Mouse (Mus musculus) gastrocnemius, adult 2 months (tissue): ENCODE measurements at regions not wholly inside any gene's neighbourhood (a gene's known extent, or its start where the extent isn't known, plus 50 kb on each side); places are given as distances from the start of the nearest gene placed in this dataset.

Source experiments
- DNase-seq: peaks from one replicate; pipeline ENCODE4 v3.0.0; 2022
- H3K27ac ChIP-seq: fragments of 200-600 bp; 2 replicates; pipeline ENCODE4 v1.8.1; 2022; ENCODE audit warnings: mild to moderate bottlenecking
- H3K4me3 ChIP-seq: fragments of 200-600 bp; 2 replicates; pipeline ENCODE4 v1.8.1; 2022; ENCODE audit warnings: mild to moderate bottlenecking, moderate library complexity
- CTCF ChIP-seq: fragments of 200-600 bp; IDR thresholded peaks from 2 replicates; pipeline ENCODE4 v1.8.1; 2022; ENCODE audit warnings: antibody characterized with exemption, mild to moderate bottlenecking, moderate library complexity
- intact Hi-C: fragments of 180-260 bp; cut with DNase I; formaldehyde crosslinking; loops from one replicate; pipeline ENCODE4 v1.15.1; 2025

DNA sequence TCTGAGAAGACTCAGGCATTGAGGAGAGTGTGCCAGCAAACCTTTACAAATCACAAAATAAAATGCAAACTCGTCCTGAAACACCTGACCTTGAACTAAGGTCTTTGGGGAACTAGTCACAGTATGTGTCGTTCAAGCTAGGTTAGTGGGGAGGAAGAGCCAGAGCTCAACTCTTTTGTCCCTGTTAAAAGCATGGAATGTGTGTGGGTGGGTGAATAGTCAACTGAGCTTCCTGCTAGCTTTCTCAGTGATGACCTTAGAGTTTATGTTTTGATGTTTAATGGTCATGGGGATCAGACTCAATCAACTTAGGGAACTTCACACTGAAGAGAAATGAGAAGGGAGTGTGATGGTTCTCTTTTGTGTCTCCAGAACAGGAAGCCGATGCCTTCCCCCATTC lies 172.7 kb upstream of the Sox9 start:
- no peak overlapping the region for H3K27ac ChIP-seq
- no peak for DNase-seq
- TF ChIP-seq CTCF: no peak
- no peak overlapping the region for H3K4me3 ChIP-seq
- intact Hi-C loops: no loop called here

DNA sequence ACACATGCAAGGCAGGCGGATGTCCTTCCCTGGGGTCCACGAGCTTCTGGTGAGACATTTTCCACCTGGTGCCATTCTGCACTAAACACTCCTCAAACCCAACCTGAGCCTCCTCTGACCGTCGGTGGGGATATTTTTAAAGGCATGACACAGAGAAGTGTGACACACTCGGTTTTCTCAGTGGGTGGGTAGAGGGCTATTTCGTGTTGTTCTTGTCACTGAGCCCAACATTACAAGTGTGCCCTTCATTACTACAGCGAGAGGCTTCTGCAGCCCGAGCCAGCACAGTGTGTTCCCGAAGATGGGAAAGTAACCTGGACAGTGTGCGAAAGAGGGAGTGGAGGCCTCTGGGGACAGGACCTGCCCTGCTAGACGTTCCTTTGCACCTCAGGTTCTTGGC lies 171.0 kb upstream of the Sox9 start:
- intact Hi-C loops: no loop called here

DNA sequence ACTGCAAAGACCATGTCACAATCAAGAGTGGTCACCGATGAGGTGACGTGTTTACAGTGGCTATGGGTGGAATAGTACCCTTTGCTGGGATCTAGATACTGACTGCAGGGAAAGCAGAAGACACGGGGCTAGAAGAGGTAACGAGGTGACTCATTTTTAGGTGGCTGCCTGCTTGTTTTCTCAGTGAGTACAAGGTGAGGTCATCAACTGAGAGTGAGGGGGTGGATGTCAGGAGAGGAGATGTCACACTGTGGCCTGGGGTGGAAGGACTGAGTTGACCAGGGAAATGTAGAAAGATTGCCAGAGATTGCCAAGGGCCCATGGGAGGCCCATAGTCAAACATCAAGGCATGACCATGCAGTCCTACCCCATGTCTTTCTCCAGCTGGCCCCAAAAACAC lies 166.4 kb upstream of the Sox9 start:
- no peak for TF ChIP-seq CTCF
- no peak for DNase-seq
- H3K4me3 ChIP-seq: no peak overlapping the region
- H3K27ac ChIP-seq: no peak overlapping the region
- intact Hi-C loops: no loop called here

More for the DNA sequence above, 171.0 kb upstream of the Sox9 start:
- TF ChIP-seq CTCF: no peak
- Histone ChIP-seq H3K27ac (no peak overlapping the region), H3K4me3 (no peak overlapping the region)
- no peak for DNase-seq

DNA sequence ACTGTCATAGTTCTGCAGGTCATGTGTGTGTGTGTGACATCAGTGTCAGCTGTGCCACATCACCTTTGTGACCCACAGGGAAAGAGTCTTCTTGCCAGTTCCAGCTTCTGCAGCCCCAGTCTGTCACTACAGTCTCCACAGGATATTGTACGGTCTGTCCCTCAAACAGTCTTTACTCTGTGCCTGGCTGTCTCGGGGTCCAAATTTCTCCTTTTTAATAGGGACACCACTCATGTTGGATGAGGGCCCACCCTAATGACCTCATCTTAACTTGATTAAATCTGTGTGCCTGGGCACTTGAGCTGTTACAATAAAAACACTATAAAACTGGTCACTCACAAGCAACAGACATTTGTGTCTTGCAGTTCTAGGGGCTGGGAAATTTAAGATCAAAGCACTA lies 165.1 kb upstream of the Sox9 start:
- no peak for DNase-seq
- Histone ChIP-seq H3K27ac (no peak overlapping the region), H3K4me3 (no peak overlapping the region)
- intact Hi-C loops: no loop called here
- no peak for TF ChIP-seq CTCF

- H3K27ac ChIP-seq: peak overlapping the region; percentile 66
- H3K4me3 ChIP-seq: peak overlapping the region; percentile 61
Observed at GRCm38 (mm10) chr11:112620916-112621315, 161.1 kb upstream of the Sox9 start.

DNA sequence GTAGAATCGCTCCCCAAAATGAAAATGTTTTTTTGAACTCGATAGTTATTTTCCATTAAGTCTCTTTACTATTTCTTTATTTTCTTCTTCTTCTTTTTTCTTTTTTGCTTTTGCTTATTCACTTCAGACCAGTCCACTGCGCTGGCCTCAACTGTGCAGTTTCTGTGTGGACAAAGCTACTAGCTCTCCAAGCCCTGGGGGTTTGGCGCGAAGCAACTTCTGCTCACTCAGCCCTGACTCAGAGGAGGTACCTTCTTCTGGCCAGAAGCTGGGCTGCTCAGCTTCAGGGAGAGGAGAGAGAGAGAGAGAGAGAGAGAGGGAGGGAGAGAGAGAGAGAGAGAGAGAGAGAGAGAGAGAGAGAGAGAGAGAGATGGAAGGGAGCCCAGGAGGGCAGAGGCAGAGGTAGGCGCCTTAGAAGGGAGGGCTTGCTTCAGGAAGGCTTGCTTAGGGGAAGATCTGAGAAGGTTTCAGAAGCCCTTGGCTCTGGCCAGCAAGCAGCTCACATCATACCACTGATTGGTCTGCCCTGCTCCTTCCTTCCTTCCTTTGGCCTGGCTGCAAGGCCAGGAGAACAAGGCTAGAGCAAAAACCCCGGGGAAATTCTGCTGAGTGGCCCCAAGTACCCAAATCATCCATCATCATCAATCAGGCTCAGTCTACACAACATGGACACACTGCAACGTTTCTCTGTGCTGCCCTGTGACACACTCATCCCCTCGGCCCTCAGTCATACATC lies 160.5 kb upstream of the Sox9 start:
- Histone ChIP-seq H3K27ac (peak overlapping the region; percentile 66), H3K4me3 (peak overlapping the region; percentile 61)
- no peak for TF ChIP-seq CTCF
- peak; percentile 53 for DNase-seq
- intact Hi-C loops: no loop called here

More at GRCm38 (mm10) chr11:112620916-112621315, 161.1 kb upstream of the Sox9 start:
- no peak for TF ChIP-seq CTCF
- peak; percentile 84 for DNase-seq
- intact Hi-C loops: no loop called here

DNA sequence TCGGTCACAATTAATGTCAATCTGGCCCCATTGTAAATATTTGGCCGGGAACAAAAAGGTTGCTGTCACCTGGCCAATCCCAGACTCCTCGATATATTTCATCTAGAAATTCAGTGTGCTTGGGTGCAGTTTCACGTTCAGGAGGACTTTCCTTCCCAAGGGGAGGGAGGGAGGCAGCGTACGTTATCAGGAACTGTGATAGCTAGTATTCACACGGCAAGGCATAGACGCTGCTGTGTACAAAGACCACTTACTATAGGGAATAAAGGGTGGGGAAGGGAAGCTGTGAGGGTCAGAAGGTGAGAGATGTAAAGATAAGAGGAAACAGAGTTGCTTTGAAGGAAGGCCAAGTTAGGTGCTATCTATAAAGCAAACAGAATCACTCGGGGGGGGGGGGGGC lies 132.7 kb upstream of the Sox9 start:
- Histone ChIP-seq H3K27ac (no peak overlapping the region), H3K4me3 (no peak overlapping the region)
- intact Hi-C loops: no loop called here
- TF ChIP-seq CTCF: no peak
- no peak for DNase-seq

GRCm38 (mm10) chr11:112657410-112658159 lies 124.4 kb upstream of the Sox9 start:
- intact Hi-C loops: no loop called here
- no peak for TF ChIP-seq CTCF
- H3K27ac ChIP-seq: no peak overlapping the region
- DNase-seq: no peak
- no peak overlapping the region for H3K4me3 ChIP-seq

GRCm38 (mm10) chr11:112659911-112660310 lies 122.1 kb upstream of the Sox9 start:
- Histone ChIP-seq H3K4me3 (no peak overlapping the region), H3K27ac (no peak overlapping the region)
- intact Hi-C loops: no loop called here
- no peak for DNase-seq
- TF ChIP-seq CTCF: no peak

GRCm38 (mm10) chr11:112661426-112661825 lies 120.6 kb upstream of the Sox9 start:
- DNase-seq: no peak
- TF ChIP-seq CTCF: no peak
- Histone ChIP-seq H3K27ac (no peak overlapping the region), H3K4me3 (no peak overlapping the region)
- intact Hi-C loops: no loop called here

GRCm38 (mm10) chr11:112667311-112667710 lies 114.7 kb upstream of the Sox9 start:
- Histone ChIP-seq H3K27ac (no peak overlapping the region), H3K4me3 (no peak overlapping the region)
- no peak for TF ChIP-seq CTCF
- intact Hi-C loops: no loop called here
- DNase-seq: no peak

GRCm38 (mm10) chr11:112672086-112672485 lies 109.9 kb upstream of the Sox9 start:
- DNase-seq: no peak
- Histone ChIP-seq H3K4me3 (no peak overlapping the region), H3K27ac (no peak overlapping the region)
- intact Hi-C loops: no loop called here
- no peak for TF ChIP-seq CTCF

- DNase-seq: no peak
- Histone ChIP-seq H3K4me3 (no peak overlapping the region), H3K27ac (no peak overlapping the region)
- intact Hi-C loops: no loop called here
- no peak for TF ChIP-seq CTCF
Observed at GRCm38 (mm10) chr11:112690047-112690446, 92.0 kb upstream of the Sox9 start.

DNA sequence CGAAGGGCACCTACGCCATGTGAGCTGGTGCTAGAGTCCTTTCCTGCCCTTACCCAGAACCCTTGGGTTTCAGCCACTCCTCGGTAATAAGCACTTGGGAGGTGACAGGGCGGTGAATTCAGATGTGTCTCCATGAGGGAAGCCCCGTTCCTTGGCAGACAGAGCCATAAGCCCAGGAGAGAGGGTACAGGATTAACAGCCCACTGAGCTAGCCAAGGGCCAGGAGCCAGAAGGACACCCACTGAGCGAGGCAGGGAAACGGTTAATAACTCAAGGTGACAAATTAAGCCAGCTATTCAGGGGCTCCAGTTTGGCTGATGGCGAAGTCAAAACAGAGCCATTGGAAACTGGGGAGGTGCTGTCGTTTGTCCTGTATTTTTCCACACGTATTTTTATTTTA lies 75.9 kb upstream of the Sox9 start:
- no peak overlapping the region for H3K27ac ChIP-seq
- DNase-seq: no peak
- no peak overlapping the region for H3K4me3 ChIP-seq
- intact Hi-C loops: no loop called here
- TF ChIP-seq CTCF: no peak
